Mouse (Mus musculus) common myeloid progenitor, adult 5-6 weeks (primary cell): ENCODE data around the gene Zfp423. TPM values are rescaled to one million over a fixed set of nuclear protein-coding genes. Genes with fewer than 3 reads are reported as not detected.

Source experiments
- ATAC-seq: replicated peaks from 2 replicates; pipeline ENCODE4 v1.8.0; 2016; ENCODE audit warnings: low read depth, mild to moderate bottlenecking, moderate TSS enrichment, inconsistent platforms; ENCODE audit not compliant: poor library complexity, severe bottlenecking
- total RNA-seq: library from RNA; stranded (forward); fragments of 200-1000, 187-1606 nt; gene quantifications from 2 replicates; pipeline ENCODE4 v1.2.3, GENCODE M21; 2017

Gene Zfp423
- total RNA-seq, 1 experiment from 2014 or later = not detected

DNA sequence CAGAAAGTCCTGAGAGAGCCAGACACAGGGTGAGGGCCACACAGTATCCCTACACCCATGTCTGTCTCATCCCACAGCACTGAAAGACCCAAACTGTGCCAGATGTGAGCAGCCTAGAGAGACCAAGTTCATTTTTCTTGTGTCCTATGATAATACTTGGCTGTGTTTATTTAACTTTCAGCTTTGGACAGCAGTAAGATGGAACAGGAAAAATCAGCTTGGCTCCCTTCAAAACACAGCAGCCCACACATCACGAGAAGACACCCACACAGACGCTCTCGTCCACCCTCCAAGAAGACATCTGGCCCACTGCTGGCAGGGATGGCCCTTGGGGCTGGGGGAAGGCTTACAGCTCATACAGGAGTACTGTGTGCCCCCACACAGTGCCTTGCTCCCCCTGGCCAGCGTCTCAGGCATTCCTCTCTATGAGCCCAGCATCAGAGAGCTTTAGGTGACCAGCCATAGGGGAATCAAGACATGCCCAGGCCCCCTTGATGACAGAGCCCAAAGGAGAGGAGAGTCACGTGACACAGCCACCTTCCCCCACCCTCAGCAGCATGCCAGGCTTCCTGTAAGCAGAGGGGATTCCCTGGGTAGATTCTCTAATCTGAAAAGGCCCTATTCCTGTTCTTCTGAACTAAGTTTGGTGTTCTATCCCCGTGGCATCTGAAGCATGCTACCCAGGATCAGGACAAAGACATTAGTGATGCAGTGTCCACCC lies 45.0 kb downstream of the Zfp423 start:
- no peak for ATAC-seq

DNA sequence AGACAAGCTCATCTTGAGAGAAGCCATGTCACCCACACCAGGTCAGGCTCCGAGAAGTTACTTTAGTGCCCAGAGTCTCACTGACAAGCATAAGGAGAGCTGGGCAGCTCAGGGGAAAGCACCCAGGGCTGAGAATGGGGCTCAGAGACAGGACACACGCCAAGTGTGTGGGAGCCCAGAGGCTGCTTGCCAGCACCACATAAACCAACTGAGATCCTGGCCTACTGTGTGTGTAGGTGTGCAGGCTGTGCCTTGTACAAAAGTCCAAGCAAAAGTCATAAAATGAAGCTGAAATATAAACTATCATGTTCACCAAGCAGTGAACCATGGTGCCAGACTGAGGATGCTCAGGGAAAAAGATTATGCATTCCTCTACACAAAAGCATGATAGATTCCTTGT lies 50.5 kb downstream of the Zfp423 start:
- ATAC-seq = no peak

DNA sequence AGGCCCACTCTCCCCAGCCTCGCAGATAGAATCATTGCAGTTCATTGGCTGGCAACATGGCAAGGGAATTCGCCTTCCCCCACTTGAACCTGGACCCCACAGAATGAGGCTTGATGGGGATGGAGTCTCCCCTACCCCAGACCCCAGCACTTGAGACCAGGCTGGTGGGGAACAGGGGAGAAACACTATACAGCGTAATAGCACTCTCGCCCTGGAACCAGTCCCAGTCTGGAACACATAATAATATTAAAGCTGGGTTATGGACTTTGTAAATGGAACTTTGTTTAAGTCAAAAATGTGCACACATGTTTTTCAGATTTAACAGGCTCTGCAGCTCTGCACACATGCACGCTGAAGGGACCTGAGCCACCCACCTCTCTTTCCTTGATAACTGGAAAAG lies 54.0 kb downstream of the Zfp423 start:
- no peak for ATAC-seq

DNA sequence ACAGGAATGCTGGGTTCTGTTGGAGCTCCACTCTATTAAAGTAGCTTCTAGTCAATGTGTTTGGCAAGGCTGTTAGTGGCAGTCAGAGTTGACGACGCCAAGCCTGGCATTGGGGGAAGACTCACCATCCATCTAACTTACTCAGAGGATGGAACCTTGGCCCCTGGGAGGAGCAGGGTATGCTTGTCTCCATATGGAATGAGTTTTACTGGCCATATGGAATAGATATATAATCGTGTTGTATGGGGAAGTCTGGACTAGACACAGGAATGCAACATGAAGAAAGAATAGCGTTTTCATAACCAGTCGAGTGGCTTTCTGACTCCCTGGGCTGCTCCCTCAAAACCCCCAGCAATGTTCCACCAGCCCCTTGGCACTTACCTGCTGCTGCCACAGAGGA lies 55.3 kb downstream of the Zfp423 start:
- no peak for ATAC-seq

DNA sequence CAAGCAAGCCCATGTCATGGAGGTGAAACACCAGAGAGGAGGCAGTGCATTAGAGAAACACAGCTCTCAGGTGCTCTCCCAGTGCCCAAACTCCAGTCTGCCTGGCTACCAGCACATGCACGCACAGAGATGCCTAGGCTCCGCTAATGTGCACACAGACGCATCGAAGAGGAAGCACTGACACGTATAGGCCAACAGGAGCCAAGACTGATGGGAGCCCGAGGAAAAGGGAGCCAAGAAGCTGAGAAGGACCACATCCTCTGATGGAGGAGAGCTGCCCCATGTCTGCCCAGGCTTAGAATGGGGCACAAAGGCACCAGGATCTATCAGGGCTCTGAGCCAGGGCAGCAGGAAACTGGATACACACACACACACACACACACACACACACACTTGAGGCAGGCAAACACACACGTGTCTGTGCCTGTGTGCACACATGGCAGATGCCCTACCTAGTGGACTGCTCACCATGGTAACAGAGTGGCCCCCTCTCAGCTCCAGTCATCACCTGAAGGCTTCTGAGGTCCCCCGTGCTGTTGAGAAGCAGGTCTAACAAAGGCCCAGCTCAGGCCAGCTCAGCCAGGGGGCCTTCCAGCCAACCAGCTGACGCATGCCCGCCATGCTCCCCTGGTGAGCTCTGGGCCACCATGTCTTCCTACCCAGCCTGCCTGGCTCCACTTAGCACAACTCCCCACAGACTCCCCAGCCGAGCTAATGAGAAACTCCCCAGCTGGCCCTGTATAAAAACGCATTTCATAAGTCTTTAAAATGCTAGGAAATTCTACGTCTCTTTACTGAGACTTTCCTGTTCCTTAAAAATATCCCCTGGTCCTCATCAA lies 64.0 kb downstream of the Zfp423 start:
- ATAC-seq = no peak

DNA sequence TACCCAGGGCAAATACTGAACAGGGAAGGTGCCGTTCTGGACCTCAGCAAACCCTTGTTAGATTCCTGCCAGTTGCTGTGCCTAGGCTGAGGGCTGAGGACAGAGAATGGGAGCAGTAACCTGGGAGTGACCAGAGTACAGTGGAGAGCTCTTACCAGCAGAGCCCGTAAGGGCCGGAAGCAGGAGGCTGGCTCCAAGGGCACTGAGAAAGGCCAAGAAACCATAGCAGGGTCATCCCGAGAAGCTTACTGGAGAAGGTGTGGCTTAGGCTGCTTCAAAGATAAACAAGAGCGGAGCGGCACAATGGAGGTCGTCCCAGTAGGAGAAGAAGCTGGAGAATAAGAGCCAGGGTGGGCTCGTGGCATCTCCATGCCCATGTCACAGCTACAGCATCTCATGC lies 65.1 kb downstream of the Zfp423 start:
- no peak for ATAC-seq

DNA sequence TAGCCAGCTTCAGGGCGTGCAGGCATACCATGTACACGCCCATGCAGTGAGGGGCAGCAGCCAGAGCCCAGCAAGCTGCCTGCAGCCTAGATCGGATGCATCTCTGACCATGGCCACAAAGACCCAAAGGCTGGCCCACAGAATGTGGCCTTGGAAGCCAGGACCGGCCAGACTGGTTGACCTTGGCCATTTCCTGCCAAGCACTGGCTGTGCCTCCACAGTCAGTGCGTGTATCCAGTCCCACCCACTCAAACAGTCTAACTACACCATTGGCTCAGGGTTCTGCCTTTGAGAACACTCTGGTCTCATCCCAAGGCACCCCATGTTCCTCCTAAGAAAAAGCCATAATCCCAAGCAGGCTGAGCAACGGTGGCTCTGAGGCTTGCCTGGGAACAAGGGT lies 65.8 kb downstream of the Zfp423 start:
- no peak for ATAC-seq

DNA sequence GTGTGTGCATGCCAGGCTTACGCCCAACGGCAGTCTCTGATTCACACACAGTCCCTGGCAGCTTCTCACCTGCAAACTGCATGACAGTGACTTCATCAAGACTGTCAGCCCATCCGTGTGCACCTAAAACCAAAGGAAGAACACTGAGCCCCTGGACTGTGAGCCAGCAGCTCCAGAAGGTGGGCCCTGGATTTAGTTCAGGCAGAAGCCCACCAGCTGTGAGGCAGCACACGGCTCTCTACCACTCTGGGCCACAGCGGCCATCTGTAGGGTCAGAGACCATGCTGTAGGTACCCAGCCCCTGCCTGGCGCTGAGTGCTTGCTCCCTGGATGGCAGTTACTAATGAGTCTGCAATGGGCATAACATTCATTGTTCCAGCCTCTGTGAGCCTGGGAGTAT lies 66.5 kb downstream of the Zfp423 start:
- ATAC-seq = no peak

DNA sequence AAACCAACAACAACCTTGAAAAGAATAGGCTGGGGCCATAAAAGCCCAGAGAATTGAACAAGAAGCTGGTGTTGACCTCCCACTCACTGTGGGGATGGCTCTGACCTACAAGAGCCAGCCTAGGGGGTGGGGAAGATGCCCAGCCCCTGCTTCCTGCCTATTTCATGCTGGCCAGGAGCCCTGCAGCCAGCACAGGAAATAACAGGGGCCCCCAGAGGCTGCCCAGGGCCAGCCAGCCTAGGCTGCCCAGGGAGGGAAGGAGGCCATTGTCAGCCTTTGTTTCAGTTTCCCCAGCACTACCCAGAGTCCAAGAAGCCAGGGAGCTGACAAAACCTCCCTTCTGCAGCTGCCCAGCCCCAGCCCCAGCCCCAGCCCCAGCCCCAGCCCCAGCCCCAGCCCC lies 67.5 kb downstream of the Zfp423 start:
- ATAC-seq = no peak

DNA sequence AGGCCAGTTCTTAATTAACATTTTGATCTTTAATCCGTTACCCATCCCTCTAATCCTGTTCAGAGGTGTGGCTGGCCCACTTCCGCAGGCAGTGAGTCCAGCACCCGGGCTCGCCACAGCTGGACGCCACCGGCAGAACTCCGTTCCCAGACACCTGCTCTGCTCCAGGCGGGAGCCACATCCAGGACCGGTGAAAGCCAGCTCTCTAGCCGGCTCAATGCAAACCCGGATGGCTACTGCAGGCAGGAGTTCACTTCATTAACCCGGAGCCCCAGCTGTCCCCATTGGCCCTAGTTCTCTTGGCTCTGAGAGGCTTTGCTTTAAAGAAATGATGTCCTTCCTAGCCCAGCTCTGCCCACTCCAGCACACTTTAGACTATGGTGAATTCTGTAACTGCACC lies 71.4 kb downstream of the Zfp423 start:
- ATAC-seq = no peak

DNA sequence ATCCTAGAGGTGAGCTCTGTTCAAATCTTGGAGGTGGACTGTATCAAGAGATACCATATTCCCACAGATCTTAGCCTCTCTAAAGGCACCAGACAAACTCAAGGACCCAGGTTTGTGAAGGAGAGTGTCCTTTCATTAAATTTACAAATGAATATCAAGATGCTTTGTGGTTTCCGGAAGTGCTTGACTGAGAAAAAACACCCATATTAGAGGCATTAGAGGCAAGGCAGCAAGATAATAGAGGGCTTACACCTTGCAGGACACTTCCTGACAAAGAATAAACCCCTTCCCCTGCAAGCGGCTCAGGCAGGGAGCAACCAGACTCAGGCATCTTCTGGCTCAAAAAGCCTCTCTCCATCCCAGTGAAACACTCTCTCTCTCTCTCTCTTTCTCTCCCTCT lies 78.3 kb downstream of the Zfp423 start:
- ATAC-seq = no peak

DNA sequence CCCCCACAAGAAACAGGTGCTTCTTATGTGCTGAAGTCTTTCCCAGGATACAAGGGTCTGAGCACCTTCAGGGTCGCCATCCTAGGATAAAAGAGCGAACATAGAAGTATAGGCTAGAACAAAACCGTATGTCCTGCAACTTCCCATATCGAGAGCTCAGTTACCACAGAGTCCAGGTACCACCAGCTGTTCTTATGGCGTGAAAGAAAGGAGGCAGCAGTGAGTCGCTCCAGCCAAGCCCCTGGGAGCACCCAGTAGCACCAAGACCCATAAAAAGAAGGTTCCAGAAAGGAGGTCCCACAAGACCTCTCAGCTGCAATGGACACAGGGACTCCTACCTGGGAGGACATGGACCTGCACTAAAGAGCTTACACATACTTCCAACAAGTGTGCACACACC lies 83.5 kb downstream of the Zfp423 start:
- no peak for ATAC-seq

DNA sequence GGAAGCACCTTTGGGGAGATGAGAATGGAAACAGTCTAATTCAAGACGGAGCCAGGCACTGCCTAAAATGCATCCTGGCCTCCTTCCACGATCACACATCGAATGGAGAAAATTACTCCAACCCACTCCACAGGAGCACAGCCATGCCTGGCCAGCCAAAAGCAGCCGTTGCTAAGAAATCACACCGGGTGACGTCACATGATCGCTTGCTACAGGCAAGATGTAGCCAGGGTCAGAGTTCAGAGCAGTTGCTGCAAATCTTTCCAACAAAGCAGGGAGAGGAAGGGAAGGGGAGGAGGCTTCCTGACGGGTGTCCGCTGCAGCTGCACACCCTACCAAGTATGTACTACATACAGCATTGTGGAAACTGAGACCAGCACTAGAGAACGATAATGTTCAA lies 83.9 kb downstream of the Zfp423 start:
- no peak for ATAC-seq

DNA sequence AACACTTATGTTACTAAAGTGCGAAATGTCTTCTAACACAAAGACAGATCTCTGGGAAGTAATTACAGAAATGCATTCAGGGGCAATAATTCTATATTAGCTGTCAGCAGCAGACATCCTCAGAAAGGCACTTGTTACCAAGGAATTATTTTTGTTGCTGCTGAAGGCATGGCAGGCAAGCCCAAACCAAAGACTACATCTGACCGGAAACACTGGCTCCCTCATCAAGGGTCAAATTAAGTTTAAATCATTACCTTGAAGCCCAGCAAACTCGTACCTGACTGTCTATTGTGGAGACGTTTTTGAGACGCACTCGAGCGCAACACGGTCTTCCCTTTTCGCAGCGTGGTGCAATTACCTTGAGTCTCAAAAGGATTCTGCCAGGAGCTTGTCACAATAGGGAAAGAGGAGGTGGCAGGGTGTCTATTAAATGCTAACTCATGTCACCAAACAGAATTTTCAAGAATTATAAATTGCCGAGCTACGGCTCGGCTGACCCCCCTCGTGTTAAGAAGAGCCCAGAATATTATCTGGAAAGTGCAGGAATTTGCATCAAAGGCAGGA lies 86.3 kb downstream of the Zfp423 start:
- no peak for ATAC-seq

DNA sequence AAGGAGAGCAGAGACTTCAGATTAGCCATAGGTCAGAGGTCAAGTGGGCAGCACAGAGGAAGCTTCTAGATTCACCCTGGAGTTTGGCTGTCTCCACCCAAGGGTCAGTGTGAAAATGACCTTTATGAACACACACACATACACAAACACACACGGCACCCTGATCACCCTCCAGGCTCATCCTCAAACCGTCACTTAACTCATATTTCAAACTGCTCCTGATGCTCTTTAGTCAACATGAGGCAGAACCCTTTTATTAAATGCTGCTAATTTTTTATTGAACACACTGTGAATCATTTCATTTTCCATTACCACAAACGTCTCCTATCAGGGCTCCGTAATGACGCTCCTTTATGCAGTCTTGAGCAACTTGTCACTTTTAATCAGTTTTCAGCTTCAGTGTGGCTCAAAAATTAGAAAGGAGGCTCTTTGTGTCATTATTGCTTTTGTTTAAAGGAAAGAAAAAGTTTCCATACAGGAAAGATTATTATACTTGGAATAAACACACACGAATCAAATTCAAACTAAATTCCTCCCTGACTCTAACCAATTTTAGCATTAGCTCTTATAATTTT lies 87.0 kb downstream of the Zfp423 start:
- no peak for ATAC-seq

DNA sequence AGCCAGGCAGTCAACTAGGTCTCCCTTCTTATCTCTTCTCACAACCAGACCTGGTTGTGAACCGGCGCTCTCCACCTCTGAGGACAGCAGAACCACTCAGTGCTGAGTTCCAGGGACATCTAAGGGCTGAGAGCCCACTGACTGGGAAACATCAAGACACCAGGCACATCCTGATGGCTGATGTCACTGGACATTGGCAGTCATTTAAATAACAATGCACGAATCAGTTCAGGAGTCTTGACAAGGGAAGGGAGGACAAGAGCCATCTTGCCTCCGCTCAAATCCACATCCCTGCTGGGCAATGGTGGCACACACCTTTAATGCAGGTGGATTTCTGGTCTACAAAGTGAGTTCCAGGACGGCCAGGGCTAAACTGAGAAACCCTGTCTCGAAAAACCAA lies 92.8 kb downstream of the Zfp423 start:
- no peak for ATAC-seq

DNA sequence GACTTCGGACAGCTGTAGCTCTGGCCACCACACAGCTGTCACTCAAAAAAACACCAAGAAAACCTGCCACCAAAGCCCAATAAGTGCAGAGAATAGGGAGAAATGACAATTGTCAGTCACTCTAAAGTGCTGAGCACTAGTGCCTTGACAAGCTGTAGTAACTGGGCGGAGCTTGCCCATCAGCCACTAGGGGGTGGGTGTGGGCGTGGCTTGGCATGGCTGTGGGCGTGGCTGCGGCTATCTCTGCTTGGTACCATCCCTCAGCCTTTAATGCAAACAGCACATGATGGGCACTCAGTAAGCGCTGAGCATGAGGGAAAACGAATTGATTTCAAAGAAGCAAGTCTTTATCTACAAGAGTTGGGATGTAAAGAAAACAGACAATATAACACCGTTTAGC lies 95.2 kb downstream of the Zfp423 start:
- no peak for ATAC-seq

DNA sequence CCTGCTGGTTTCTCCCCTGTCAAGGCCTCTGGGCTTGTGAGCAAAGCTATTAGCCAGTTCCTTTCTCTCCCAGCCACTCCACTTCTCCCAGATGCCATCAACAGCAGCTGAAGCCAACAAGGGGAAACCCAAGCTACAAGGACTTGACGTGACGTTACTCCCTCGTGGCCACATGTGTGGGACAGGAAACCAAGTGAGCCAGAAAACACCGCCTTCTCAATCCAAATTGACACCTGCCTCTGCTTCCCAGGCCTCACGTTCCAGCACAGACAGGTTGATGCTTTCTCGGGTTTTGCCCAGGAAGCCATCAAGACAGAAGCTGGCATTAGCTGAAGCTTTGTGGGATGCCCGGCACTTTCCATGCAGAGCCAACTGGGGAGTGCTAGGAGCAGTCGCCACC lies 96.3 kb downstream of the Zfp423 start:
- ATAC-seq = no peak

DNA sequence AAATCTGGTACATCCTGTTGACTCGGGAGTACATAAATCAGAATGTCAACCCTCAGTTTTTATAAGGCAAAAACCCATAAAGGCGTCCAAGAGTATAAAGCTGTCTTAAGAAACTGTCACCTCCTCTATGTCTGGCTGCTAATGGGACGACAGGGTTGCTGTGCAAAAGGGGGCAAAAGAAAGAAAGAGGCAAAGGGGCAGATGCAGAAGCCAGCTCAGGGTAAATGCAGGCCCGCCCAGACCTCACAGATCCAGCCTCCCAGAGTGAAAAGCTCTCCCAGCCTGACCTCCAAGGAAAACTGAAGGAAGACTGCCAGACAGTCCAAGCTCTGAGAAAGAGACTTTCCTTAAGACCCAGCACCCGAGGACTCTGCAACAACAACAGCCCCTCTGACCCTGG lies 97.7 kb downstream of the Zfp423 start:
- ATAC-seq = no peak

DNA sequence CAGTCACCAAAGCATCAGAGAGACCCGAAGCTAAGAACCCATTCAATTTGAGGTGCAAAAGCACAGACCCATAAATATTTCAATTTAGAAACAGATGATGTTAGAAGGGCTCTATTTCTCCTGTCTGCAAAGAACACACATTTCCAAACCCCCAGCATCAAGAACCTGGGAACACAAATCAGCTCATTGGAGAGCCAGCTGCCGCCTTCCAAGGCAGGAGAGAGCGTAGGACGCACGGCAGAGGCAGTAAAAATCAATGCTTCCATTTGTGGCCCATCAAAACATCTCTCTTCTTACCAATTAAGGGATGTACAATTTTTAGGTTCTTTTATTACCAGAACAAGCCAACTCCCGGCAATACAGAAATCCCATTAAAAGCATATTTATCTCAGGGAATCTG lies 98.5 kb downstream of the Zfp423 start:
- no peak for ATAC-seq

DNA sequence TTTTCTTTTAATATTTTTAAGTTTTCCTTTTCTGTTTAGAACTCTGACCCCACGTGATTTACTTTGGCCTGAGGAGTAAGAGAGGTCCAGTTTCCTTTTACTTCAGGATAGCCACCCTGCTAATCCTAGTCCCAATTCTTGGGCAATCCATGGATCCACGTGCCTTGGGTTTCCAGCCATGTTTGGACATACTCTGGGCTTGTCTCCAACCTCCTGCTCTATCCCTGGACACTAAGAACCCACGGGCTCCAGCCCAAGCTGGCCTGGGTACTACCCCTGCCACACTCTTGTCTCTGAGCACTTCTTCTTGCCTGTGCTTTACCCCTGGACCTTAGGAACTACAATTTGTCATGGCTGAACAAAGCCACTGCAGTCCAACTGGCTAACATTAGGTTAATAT lies 107.5 kb downstream of the Zfp423 start:
- ATAC-seq = no peak
